Mouse (Mus musculus) embryo, embryonic 10.5 days (tissue): Measurements from ENCODE around the gene D930048N14Rik.
"Not testable (repeated sequence)": the region's sequence is repeated elsewhere in the genome, so short reads cannot be mapped to it uniquely, and the experiment has no call there.

Source experiments
- DNase-seq: peaks from one replicate; pipeline ENCODE4 v3.0.0-alpha.2; 2015; ENCODE audit warnings: low spot score

D930048N14Rik gene

DNA sequence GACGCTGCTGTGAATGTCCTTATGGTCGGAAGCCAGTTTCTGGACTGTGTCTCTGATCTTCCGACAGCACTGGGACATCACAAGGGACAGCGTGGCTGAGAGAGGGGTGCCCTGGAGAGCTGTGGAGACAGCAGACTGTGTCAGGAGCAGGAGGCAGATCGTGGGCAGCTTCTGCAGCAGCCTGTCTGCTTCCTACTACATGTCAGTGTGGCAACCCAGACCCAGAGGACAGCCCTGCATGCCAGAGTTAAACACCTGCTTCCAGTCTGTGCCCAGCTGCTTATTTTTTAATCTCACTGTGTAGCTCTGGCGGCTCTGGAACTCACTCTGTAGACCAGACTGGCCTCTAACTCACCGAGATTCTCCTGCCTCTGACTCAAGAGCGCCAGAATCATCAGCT is 22.8 kb upstream of the D930048N14Rik start:
- no peak for DNase-seq

DNA sequence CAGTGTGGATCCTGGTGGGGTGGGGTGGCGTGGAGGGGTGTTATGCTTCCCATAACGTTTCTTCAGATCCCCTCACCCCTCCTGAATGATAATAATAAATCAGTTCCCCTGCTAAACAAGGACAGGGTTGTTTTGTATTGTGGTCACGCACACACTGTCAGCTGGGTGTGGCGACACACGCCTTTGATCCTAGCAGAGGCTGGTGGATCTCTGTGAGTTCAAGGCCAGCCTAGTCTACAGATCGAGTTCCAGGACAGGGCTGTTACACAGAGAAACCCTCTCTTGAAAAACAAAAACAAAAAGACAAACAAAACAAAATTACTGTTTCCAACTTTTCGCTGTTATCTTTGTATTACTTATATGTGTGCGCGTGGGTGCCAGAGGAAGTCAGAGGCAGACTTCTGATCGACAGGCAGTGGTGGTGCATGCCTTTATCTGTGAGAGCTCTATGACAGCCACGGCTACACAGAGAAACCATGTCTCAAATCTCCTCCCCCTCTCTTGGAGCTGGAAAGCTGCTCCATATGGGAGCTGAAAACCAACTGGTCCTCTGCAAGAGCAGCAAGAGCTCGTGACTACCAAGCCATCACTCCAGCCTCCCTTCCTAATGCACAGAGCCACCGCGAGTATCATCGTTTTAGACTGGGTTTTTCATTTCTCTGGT is 21.0 kb upstream of the D930048N14Rik start:
- DNase-seq: no peak

GRCm38 (mm10) chr11:51632130-51632753 is 18.5 kb upstream of the D930048N14Rik start:
- no peak for DNase-seq

GRCm38 (mm10) chr11:51633200-51633599 is 17.6 kb upstream of the D930048N14Rik start:
- DNase-seq: not testable (repeated sequence)

DNA sequence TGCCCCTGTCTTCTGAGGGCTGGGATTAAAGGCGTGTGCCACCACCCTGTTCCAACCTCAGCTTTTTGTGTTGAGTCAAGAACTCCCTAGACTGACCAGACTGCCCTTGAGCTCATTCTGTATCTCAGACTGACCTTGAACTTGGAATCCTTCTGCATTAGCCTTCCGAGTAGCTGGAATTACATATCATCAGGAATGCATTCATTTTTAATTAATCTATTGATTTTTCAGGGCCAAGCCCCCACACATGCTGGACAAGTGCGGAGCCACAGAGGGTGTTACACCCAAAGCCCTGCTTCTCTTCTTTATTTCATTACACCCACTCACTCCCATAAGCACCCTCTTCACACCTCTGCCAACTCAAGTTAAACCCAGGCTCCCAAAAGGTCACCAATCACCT is 17.0 kb upstream of the D930048N14Rik start:
- no peak for DNase-seq

DNA sequence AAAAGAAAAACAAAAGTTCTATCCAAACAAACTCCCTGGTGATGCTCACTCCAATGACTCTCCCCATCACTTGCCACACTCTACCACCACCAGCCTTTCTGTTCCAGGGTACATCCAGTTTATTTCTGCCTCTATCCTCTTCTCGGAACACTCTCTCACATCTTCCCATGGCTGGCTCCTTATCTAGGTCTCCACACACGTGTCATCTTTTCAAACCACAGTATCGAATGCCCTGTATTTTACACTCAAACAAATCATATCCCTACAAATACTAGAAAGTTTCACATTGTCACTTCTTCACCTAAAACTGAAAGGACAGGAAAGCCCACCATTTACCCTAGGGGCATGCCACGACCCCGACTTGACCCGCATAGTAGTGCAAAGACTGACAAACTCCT is 15.6 kb upstream of the D930048N14Rik start:
- DNase-seq: no peak

DNA sequence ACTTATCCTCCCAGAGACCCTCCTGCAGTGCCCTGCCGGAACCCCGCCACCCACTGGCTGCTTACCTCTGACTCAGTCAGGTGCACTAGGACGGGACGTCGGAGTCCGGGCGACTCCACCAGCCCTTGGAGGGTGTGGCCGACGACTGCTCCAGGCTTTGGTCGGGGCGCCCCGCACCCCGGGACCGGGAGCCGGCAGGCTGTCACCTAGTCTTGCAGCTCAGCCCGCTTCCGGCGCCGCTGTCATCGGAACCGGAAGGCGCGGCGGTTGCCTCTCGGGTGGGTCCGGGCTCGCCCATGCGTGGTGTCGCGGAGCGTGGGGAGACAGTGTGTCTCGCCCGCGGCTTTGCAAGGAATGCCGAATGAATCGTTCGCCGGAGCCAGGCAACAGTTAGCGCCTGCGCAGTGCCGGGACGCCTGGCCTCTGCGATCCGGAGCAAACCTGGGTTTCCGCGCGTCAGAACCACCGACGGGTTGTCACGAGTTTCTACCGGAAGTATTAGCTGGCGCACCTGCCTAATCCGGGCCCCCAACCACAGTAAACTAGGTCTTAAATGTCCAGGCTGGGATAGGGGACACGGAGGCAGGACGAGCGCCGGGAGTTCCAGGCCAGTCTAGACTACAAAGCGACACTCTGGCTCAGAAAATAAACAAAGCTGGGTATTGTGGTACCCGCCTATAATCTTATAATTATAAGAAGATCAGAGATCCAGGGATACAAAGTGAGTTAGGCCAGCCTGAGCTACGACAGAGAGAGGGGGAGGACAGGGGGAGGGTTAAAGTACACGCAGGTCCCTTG is 15.0 kb upstream of the D930048N14Rik start, which contains the start of gene Rmnd5b:
Gene Rmnd5b (minus strand): TSS at position 372 of the 798 bp plus-strand sequence.
- peak; percentile 86 for DNase-seq

GRCm38 (mm10) chr11:51636323-51636684 is 14.4 kb upstream of the D930048N14Rik start:
- peak; percentile 85 for DNase-seq

DNA sequence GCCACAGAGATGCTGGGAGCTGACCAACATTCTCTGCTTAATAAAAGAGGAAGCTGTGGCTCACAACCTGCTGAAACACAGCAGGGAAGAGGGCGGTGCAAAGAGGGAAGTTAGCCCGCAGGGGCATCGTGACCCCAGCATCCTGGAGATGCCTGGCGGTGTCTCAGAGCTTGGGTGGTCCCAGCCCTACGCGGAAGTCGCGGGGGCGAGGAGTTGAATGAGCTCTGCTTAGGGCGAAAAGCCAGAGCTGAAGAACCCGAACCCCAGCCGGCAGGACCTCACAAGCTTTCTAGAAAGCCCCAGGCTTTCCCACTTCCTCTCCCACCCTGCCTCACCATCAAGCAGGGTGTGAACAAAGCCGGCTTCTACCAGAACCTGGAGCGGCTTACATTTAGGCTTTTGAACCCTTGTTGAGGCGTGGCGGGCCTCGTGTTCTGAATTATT is 12.8 kb upstream of the D930048N14Rik start:
- DNase-seq: peak; percentile 81

DNA sequence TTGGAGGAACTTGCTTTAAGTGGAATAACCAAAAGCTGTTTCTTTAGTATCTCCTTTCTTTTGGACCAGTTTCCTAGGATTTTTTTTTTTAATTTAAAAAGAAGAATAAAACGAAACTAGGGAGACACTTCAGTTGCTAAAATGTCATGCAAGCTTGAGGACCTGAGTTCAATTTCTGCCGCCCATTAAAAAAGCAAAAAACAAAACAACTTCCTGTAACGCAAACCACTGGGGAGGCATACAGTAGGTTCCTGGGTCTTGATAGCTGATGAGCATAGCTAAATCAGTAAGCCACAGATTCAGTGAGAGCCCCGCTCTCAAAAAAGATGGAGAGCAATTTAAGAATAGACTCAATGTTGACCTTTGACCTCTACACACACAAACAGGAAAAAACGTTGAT is 12.3 kb upstream of the D930048N14Rik start:
- no peak for DNase-seq

GRCm38 (mm10) chr11:51640748-51641147 is 10.0 kb upstream of the D930048N14Rik start:
- DNase-seq: no peak

DNA sequence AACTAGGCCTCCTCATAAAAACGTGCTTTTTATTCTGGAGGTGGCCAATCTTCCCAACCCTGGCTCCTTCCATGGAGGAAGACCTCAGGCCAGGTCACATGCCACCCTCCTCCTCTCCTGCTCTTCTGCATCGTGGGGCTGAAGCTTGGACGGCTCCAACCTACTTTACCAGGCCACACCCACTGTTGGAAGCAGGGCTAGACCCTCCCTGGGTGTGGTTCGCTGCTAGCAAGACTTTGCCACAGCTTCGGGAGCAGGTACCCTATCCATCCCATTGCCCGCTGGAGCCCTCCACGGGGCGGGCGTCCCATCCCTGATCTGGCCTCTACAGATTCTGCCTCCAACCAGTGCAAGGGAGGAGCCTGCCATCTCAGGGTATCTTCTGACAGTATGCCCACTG is 7.6 kb upstream of the D930048N14Rik start:
- no peak for DNase-seq

DNA sequence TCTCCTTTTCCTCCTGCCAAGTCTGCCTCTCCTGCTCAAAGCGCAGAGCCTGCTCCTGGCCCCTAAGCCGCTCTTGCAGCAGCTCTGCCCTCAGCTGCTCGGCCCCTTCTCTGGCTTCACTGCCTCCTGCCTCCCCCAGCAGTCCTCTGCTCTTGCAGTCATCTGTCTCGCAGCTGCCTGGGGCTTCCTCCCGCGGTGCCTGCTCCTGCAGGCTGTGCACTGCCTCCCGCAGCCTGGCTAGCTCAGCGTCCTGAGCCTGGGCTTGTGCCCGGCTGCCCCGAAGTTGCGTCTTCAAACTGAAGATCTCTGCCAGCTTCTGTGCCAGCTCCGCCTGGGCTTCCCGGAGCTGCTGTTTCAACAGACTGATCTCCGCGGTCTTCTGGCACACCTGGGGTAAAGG is 7.0 kb upstream of the D930048N14Rik start:
- no peak for DNase-seq

DNA sequence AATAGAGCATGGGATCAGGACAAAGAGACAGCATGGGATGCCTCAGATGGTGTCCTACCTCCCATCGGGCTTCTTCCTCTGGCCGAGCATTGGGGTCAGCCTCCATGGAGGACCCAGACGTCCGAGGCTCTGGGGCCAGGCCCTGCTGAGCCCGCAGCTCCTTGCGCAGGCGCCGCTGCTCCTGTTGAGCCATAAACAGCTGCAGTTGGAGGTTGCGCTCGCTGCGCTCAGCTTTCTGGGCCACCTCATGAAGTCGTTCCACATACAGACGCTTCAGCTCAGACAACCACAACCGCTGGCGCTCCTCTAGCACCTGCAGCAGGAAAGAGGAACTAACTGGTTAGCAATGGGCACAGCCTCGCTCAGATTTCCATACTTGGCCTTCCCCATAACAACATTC is 6.5 kb upstream of the D930048N14Rik start:
- no peak for DNase-seq

GRCm38 (mm10) chr11:51645293-51645692 is 5.5 kb upstream of the D930048N14Rik start:
- no peak for DNase-seq

DNA sequence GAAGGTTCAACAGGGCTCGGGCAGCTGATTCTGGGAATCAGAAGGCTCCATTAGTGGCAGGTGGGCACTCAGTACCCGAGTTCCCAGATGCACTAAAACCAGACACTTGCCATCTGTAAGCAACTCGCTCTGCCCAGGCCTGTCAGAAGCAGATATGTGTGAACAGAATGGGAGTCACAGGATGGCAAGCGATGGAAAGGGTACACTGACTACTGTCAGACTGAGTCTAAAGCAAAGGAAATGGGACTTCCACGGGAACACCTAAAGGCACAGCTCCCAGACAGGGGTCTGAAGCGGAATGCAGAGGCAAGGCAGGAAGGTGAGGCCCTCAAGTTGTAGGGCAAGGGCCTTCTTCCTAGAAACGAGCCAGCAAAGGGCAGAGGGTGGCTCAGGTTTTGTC is 4.5 kb upstream of the D930048N14Rik start:
- no peak for DNase-seq

GRCm38 (mm10) chr11:51646751-51647667 is 3.7 kb upstream of the D930048N14Rik start:
- peak; percentile 27 for DNase-seq

DNA sequence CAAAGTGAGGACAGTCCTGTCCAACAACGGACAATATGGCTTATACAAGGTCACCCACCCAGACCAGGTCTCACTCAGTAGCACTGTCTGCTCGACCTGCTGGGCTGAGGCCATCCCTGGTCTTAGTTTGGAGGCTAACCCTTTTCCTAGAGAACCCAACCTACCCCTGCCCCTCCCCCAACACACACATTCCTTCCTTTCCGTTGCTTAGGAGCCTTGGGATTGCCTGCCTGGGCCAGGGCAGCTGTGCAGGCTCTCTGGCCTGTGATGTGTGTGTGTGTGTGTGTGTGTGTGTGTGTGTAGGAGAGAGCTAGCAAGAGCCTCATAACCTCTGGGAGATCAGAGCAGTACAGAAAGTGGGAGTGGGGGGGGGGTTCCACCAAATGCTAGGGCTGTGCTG is 2.2 kb upstream of the D930048N14Rik start:
- peak; percentile 90 for DNase-seq

GRCm38 (mm10) chr11:51649111-51649888 is 1.5 kb upstream of the D930048N14Rik start:
- peak; percentile 19 for DNase-seq

DNA sequence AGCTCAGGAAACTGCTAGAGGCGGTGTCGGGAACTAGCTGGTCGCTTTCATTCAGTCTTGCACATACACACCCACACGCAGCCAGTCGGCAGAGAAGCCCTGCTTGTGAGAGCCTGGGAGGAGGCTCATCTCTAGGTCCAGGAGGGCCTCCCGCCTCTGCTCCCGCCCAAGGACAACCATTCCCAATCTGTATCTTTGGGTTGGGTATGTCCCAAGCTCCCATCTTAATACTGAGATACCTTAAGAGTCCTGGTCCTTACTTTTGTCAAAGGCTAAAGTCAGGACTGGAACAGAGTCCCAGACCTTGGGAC is 910 bp upstream of the D930048N14Rik start:
- DNase-seq: peak; percentile 60

- DNase-seq: peak; percentile 30
These were observed 493 bp upstream of the D930048N14Rik start for GRCm38 (mm10) chr11:51650261-51650660.
